Mouse (Mus musculus) heart, embryonic 10.5 days (tissue): ENCODE measurements around the gene Gm45837. TPM values are rescaled to one million over a fixed set of nuclear protein-coding genes. Genes with fewer than 3 reads are reported as not detected.

ENCODE experiments used
- DNase-seq: peaks from one replicate; pipeline ENCODE4 v3.0.0-alpha.2; 2017; ENCODE audit warnings: low spot score
- H3K27ac ChIP-seq: fragments of 300-500 bp; sonication (generic); 2 replicates; pipeline ENCODE4 v1.5.1; 2016; ENCODE audit warnings: mild to moderate bottlenecking
- H3K27me3 ChIP-seq: fragments of 300-500 bp; sonication (generic); 2 replicates; pipeline ENCODE4 v1.6.1; 2016; ENCODE audit warnings: mild to moderate bottlenecking; ENCODE audit not compliant: poor library complexity, insufficient read depth, severe bottlenecking
- H3K36me3 ChIP-seq: fragments of 300-500 bp; sonication (generic); 2 replicates; pipeline ENCODE4 v1.6.1; 2016; ENCODE audit warnings: mild to moderate bottlenecking, moderate library complexity
- H3K4me1 ChIP-seq: fragments of 300-500 bp; sonication (generic); 2 replicates; pipeline ENCODE4 v1.6.1; 2016; ENCODE audit warnings: mild to moderate bottlenecking
- H3K4me3 ChIP-seq: fragments of 300-500 bp; sonication (generic); 2 replicates; pipeline ENCODE4 v1.5.1; 2016; ENCODE audit warnings: mild to moderate bottlenecking, moderate library complexity
- H3K9me3 ChIP-seq: fragments of 300-500 bp; sonication (generic); 2 replicates; pipeline ENCODE4 v1.6.1; 2016; ENCODE audit warnings: mild to moderate bottlenecking, moderate library complexity
- WGBS: fragments of 180-500 bp; shearing (Covaris S2); methylation state at CpG from one replicate; pipeline ENCODE4 v1.1.7; 2016; 5-methylcytosine and 5-hydroxymethylcytosine counted together
- polyA plus RNA-seq: library from polyadenylated mRNA; unstranded; fragments of >200 nt; fragmentation: Nextera tagmentation; extraction: Ambion mirVana; gene quantifications from 2 replicates; pipeline ENCODE4 v1.2.1, GENCODE M21; 2016

Gene Gm45837
- polyA plus RNA-seq, 1 experiment from 2014 or later, result not detected

GRCm38 (mm10) chr7:101503351-101503750 is 92.7 kb downstream of the Gm45837 start:
- no peaks in the 10 kb centered on the region for H3K36me3 ChIP-seq
- H3K4me1 ChIP-seq, result peaks cover 34% of the 10 kb centered on the region
- H3K4me3 ChIP-seq, result no peak overlapping the region
- 18% methylated on average over 8 of the region's 8 CpGs for WGBS
- H3K9me3 ChIP-seq, result no peaks in the 10 kb centered on the region
- H3K27ac ChIP-seq, result no peak overlapping the region
- no peak for DNase-seq
- peaks cover 77% of the 10 kb centered on the region for H3K27me3 ChIP-seq

GRCm38 (mm10) chr7:101503803-101504202 is 93.1 kb downstream of the Gm45837 start:
- Histone ChIP-seq H3K36me3 (no peaks in the 10 kb centered on the region), H3K27me3 (peaks cover 73% of the 10 kb centered on the region), H3K4me1 (peaks cover 36% of the 10 kb centered on the region), H3K27ac (no peak overlapping the region), H3K4me3 (no peak overlapping the region), H3K9me3 (no peaks in the 10 kb centered on the region)
- DNase-seq, result no peak
- 31% methylated on average over 7 of the region's 7 CpGs for WGBS

- Histone ChIP-seq H3K4me1 (peaks cover 37% of the 10 kb centered on the region), H3K4me3 (peak overlapping the region; percentile 31), H3K36me3 (no peaks in the 10 kb centered on the region), H3K27ac (no peak overlapping the region), H3K27me3 (peaks cover 66% of the 10 kb centered on the region), H3K9me3 (no peaks in the 10 kb centered on the region)
- peak; percentile 84 for DNase-seq
- 6% methylated on average over 24 of the region's 24 CpGs for WGBS
Measured at GRCm38 (mm10) chr7:101504507-101504906, 93.8 kb downstream of the Gm45837 start.

GRCm38 (mm10) chr7:101509212-101509611 is 98.5 kb downstream of the Gm45837 start:
- Histone ChIP-seq H3K4me3 (no peak overlapping the region), H3K4me1 (peaks cover 19% of the 10 kb centered on the region), H3K36me3 (no peaks in the 10 kb centered on the region), H3K27me3 (peaks cover 24% of the 10 kb centered on the region), H3K27ac (no peak overlapping the region), H3K9me3 (no peaks in the 10 kb centered on the region)
- no peak for DNase-seq
- WGBS, result 40% methylated on average over 2 of the region's 2 CpGs

GRCm38 (mm10) chr7:101513655-101514054 is 103.0 kb downstream of the Gm45837 start:
- Histone ChIP-seq H3K27ac (no peak overlapping the region), H3K9me3 (no peaks in the 10 kb centered on the region), H3K4me3 (no peak overlapping the region), H3K27me3 (peaks cover 3% of the 10 kb centered on the region; the same call in 1 of the 2 replicates), H3K36me3 (no peaks in the 10 kb centered on the region), H3K4me1 (peaks cover 20% of the 10 kb centered on the region; the same call in 1 of the 2 replicates)
- no peak for DNase-seq
- 84% methylated on average over 7 of the region's 7 CpGs for WGBS

- no peaks in the 10 kb centered on the region for H3K36me3 ChIP-seq
- H3K4me1 ChIP-seq, result peaks cover 9% of the 10 kb centered on the region; the same call in 1 of the 2 replicates
- no peak overlapping the region for H3K27ac ChIP-seq
- no peak overlapping the region for H3K4me3 ChIP-seq
- WGBS, result 74% methylated on average over 6 of the region's 6 CpGs
- no peaks in the 10 kb centered on the region for H3K9me3 ChIP-seq
- H3K27me3 ChIP-seq, result peaks cover 3% of the 10 kb centered on the region; the same call in 1 of the 2 replicates
- no peak for DNase-seq
Measured at GRCm38 (mm10) chr7:101514768-101515167, 104.1 kb downstream of the Gm45837 start.

GRCm38 (mm10) chr7:101515295-101515694 is 104.6 kb downstream of the Gm45837 start:
- Histone ChIP-seq H3K4me3 (no peak overlapping the region), H3K9me3 (no peaks in the 10 kb centered on the region), H3K27ac (no peak overlapping the region), H3K27me3 (peaks cover 3% of the 10 kb centered on the region; the same call in 1 of the 2 replicates), H3K36me3 (no peaks in the 10 kb centered on the region), H3K4me1 (peaks cover 9% of the 10 kb centered on the region; the same call in 1 of the 2 replicates)
- DNase-seq, result no peak
- WGBS, result 21% methylated on average over 6 of the region's 6 CpGs

GRCm38 (mm10) chr7:101516460-101516859 is 105.8 kb downstream of the Gm45837 start:
- no peak for DNase-seq
- Histone ChIP-seq H3K4me1 (peaks cover 9% of the 10 kb centered on the region; the same call in 1 of the 2 replicates), H3K27me3 (peaks cover 3% of the 10 kb centered on the region; the same call in 1 of the 2 replicates), H3K9me3 (no peaks in the 10 kb centered on the region), H3K27ac (no peak overlapping the region), H3K36me3 (no peaks in the 10 kb centered on the region), H3K4me3 (no peak overlapping the region)
- 62% methylated on average over 6 of the region's 6 CpGs for WGBS

- no peaks in the 10 kb centered on the region for H3K27me3 ChIP-seq
- no peaks in the 10 kb centered on the region for H3K36me3 ChIP-seq
- no peaks in the 10 kb centered on the region for H3K4me1 ChIP-seq
- peak; percentile 24 for DNase-seq
- 72% methylated on average over 1 of the region's 1 CpGs for WGBS
- H3K4me3 ChIP-seq, result no peak overlapping the region
- no peak overlapping the region for H3K27ac ChIP-seq
- no peaks in the 10 kb centered on the region for H3K9me3 ChIP-seq
Measured at GRCm38 (mm10) chr7:101521696-101522095, 111.0 kb downstream of the Gm45837 start.

- Histone ChIP-seq H3K4me3 (no peak overlapping the region), H3K27ac (no peak overlapping the region), H3K4me1 (no peaks in the 10 kb centered on the region), H3K27me3 (no peaks in the 10 kb centered on the region; the same call in 1 of the 2 replicates), H3K9me3 (no peaks in the 10 kb centered on the region), H3K36me3 (no peaks in the 10 kb centered on the region)
- DNase-seq, result no peak
- WGBS, result 66% methylated on average over 2 of the region's 2 CpGs
Measured at GRCm38 (mm10) chr7:101523205-101523604, 112.5 kb downstream of the Gm45837 start.

GRCm38 (mm10) chr7:101526484-101526883 is 115.8 kb downstream of the Gm45837 start:
- H3K27me3 ChIP-seq, result no peaks in the 10 kb centered on the region; the same call in 1 of the 2 replicates
- 59% methylated on average over 7 of the region's 7 CpGs for WGBS

GRCm38 (mm10) chr7:101534428-101534827 is 123.7 kb downstream of the Gm45837 start:
- no peak for DNase-seq
- peaks cover 5% of the 10 kb centered on the region; the same call in 1 of the 2 replicates for H3K4me1 ChIP-seq
- H3K27me3 ChIP-seq, result peaks cover 8% of the 10 kb centered on the region; the same call in 1 of the 2 replicates
- WGBS, result 25% methylated on average over 5 of the region's 5 CpGs
- no peaks in the 10 kb centered on the region for H3K9me3 ChIP-seq
- H3K4me3 ChIP-seq, result no peak overlapping the region
- H3K36me3 ChIP-seq, result no peaks in the 10 kb centered on the region
- H3K27ac ChIP-seq, result no peak overlapping the region

More at GRCm38 (mm10) chr7:101526484-101526883, 115.8 kb downstream of the Gm45837 start:
- no peak overlapping the region for H3K4me3 ChIP-seq
- H3K27ac ChIP-seq, result no peak overlapping the region
- no peak for DNase-seq
- no peaks in the 10 kb centered on the region for H3K36me3 ChIP-seq
- no peaks in the 10 kb centered on the region for H3K4me1 ChIP-seq
- no peaks in the 10 kb centered on the region for H3K9me3 ChIP-seq

- 79% methylated on average over 10 of the region's 10 CpGs for WGBS
- peaks cover 5% of the 10 kb centered on the region; the same call in 1 of the 2 replicates for H3K4me1 ChIP-seq
Measured at GRCm38 (mm10) chr7:101535102-101535501, 124.4 kb downstream of the Gm45837 start.

GRCm38 (mm10) chr7:101535517-101535916 is 124.8 kb downstream of the Gm45837 start:
- Histone ChIP-seq H3K27me3 (peaks cover 8% of the 10 kb centered on the region; the same call in 1 of the 2 replicates), H3K4me3 (no peak overlapping the region), H3K4me1 (peaks cover 5% of the 10 kb centered on the region; the same call in 1 of the 2 replicates), H3K9me3 (no peaks in the 10 kb centered on the region), H3K36me3 (no peaks in the 10 kb centered on the region), H3K27ac (no peak overlapping the region)
- WGBS, result 82% methylated on average over 5 of the region's 5 CpGs
- DNase-seq, result no peak

More at GRCm38 (mm10) chr7:101535102-101535501, 124.4 kb downstream of the Gm45837 start:
- Histone ChIP-seq H3K27ac (no peak overlapping the region), H3K27me3 (peaks cover 8% of the 10 kb centered on the region; the same call in 1 of the 2 replicates), H3K36me3 (no peaks in the 10 kb centered on the region), H3K4me3 (no peak overlapping the region), H3K9me3 (no peaks in the 10 kb centered on the region)
- no peak for DNase-seq
